Mouse (Mus musculus) brain, embryonic 14.5 days (tissue): ENCODE data around the gene Mybpc3. TPM values are rescaled to one million over a fixed set of nuclear protein-coding genes. Genes with fewer than 3 reads are reported as not detected.

Experiments used
- DNase-seq: peaks from one replicate; pipeline ENCODE4 v3.0.0-alpha.2; 2011; ENCODE audit warnings: low read depth
- CTCF ChIP-seq: fragments of 200-500 bp; IDR thresholded peaks from 2 replicates; pipeline ENCODE4 v1.5.1; 2012; ENCODE audit warnings: inconsistent platforms, mild to moderate bottlenecking, moderate library complexity, borderline replicate concordance; ENCODE audit not compliant: insufficient read depth, insufficient read length; ENCODE audit errors: extremely low read depth
- POLR2A ChIP-seq: fragments of 200-500 bp; IDR thresholded peaks from 2 replicates; pipeline ENCODE4 v1.6.1; 2012; ENCODE audit warnings: mild to moderate bottlenecking, inconsistent platforms, borderline replicate concordance; ENCODE audit not compliant: poor library complexity, insufficient read depth, insufficient read length, severe bottlenecking; ENCODE audit errors: extremely low read depth
- polyA plus RNA-seq: library from polyadenylated mRNA; depleted of rRNA; stranded (reverse); fragments of >200 nt; gene quantifications from 2 replicates; pipeline ENCODE4 v1.2.3, GENCODE M21; 2012; rRNA removed

Mybpc3 gene
- polyA plus RNA-seq, 1 experiment, result 0.03 TPM

- TF ChIP-seq CTCF, result no peak
- TF ChIP-seq POLR2A, result no peak
Measured at GRCm38 (mm10) chr2:91183148-91183513, 65.2 kb downstream of the Mybpc3 start.

GRCm38 (mm10) chr2:91183711-91184405 is 65.9 kb downstream of the Mybpc3 start, which contains the start of gene Madd:
Madd (minus strand) TSS chr2:91183837.
- TF ChIP-seq POLR2A (no peak), CTCF (no peak)
- peak; percentile 13 for DNase-seq

More at GRCm38 (mm10) chr2:91183148-91183513, 65.2 kb downstream of the Mybpc3 start:
- peak; percentile 100 for DNase-seq

Other genes starting within 250 kb of the Mybpc3 start
- gene C1qtnf4, start 232.3 kb upstream of the Mybpc3 start, polyA plus RNA-seq, result 165 and 182 TPM in 2 replicates
- 42.3 and 44.8 TPM in 2 replicates for gene Kbtbd4, start 213.4 kb upstream of the Mybpc3 start, polyA plus RNA-seq
- 144 and 185 TPM in 2 replicates for gene Ndufs3, start 213.3 kb upstream of the Mybpc3 start, polyA plus RNA-seq
- 119 and 130 TPM in 2 replicates for gene Celf1, start 177.8 kb upstream of the Mybpc3 start, polyA plus RNA-seq
- 0.83 and 1.1 TPM in 2 replicates for gene Rapsn, start 82.5 kb upstream of the Mybpc3 start, polyA plus RNA-seq
- gene Psmc3, start 64.1 kb upstream of the Mybpc3 start, polyA plus RNA-seq, result 159 and 160 TPM in 2 replicates
- gene Slc39a13, start 47.7 kb upstream of the Mybpc3 start, polyA plus RNA-seq, result 50.7 and 58.1 TPM in 2 replicates
- gene Spi1, start 35.8 kb upstream of the Mybpc3 start, polyA plus RNA-seq, result 5.1 and 5.3 TPM in 2 replicates
- gene Madd, start 65.7 kb downstream of the Mybpc3 start, polyA plus RNA-seq, result 71.0 and 107 TPM in 2 replicates
- 3.3 and 3.9 TPM in 2 replicates for gene Nr1h3, start 84.7 kb downstream of the Mybpc3 start, polyA plus RNA-seq
- gene Acp2, start 84.7 kb downstream of the Mybpc3 start, polyA plus RNA-seq, result 33.5 and 41.2 TPM in 2 replicates
- 25.2 and 39.5 TPM in 2 replicates for gene Ddb2, start 118.8 kb downstream of the Mybpc3 start, polyA plus RNA-seq
- gene Pacsin3, start 137.8 kb downstream of the Mybpc3 start, polyA plus RNA-seq, result 17.0 and 20.7 TPM in 2 replicates
- gene Arfgap2, start 146.8 kb downstream of the Mybpc3 start, polyA plus RNA-seq, result 29.4 and 40.3 TPM in 2 replicates